Mouse (Mus musculus): ENCODE results near the gene Enpp6.
A peak's percentile ranks its signal among the peaks of the same experiment; 100 is the strongest.
"Not testable (repeated sequence)": the region's sequence is repeated elsewhere in the genome, so short reads cannot be mapped to it uniquely, and the experiment has no call there.

Gene Enpp6

DNA sequence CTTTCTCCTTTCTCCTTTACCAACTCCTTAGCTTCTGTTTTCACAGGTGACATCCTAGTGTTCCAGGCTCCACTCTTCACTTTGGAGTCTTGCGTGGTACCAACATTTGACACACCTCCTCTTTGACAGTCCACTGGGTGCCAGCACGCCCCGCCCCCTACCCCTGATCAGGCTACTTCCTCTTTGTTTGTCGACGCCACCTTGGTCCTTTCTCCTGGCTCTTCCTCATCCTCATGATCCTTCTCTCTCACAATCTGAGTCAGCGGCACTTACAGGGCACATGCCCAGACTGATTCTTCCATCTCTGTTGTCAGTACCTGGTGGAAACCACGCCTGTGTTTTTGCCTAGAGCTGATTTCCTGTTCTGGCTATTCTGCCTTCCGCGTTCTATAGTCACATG is 5.9 kb downstream of the Enpp6 start:
- no peak for DNase-seq (ENCODE audit: extremely low read depth, low read depth, low spot score)

DNA sequence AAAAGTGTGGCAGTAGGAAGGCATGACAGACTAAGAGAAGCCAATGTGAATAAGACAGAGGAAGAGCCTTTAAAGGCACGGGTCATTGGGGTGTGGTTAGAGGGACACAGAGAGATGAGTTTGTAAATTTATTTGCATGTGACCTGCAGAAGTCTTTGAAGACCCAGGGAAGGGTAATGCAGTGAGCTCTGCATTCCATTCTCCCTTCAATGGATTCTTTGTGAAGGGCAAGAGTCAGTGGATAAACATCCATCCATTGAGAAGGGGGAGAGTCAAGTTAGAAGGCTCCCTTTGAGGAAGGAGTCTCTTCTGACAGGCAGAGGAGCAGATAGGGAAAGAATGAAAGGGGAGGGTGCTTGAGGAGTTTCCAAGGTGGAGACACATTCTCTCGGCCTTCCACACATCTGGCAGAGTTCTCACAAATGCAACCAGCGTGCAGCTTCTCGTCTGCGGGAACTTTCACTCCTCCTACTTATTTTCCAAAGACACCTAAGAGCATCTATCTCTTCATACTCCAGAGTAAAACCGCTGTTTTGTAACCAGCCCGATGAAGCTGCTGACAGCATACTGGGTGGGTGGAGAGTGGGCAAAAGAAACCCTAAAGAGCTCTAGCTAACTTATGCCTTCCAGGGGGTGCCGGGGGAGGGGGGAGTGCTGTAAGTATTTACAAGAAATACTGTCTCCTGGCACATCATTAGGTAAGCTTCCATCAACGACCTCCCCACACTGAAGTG is 9.4 kb downstream of the Enpp6 start:
- DNase-seq (ENCODE audit: extremely low read depth, low read depth, low spot score) = no peak

DNA sequence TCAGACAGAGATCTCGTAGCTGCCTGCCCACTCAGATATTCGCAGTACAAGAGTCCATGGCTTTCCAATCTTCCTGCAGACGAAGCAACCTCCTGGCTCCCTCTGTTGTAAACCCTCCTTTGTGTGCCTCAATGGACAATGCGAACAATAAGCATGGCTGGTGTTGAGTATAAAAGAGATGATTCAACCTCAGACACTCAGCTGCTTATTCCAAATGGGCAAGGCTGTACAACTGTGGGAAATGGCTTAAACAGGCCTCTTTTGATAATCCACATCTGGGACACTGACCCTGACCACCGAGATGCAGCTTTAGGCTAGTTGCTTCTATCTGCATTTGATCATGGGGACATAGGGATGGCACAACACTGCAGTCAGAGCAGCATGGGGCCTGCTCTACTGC is 19.0 kb downstream of the Enpp6 start:
- no peak for DNase-seq (ENCODE audit: extremely low read depth, low read depth, low spot score)

DNA sequence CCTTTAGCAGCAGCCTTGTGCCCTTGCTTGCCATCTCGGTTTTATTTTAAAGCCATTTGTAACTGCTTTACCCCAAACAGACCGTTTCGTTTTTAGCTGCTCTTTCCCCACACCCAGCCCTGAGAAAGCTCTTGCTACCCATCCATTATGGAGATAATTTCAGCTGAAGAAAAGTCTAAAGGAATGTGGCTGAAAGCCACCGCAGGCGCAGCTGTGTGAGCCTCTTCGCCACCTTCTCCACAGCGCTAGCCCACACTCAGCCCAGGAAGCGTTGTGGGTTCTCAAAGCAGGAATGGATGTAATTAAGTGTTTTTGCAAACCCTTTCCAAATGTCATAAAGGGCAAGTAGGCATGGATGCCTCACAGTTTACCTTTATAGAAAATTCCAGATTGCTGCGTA is 20.1 kb downstream of the Enpp6 start:
- DNase-seq (ENCODE audit: extremely low read depth, low read depth, low spot score) = no peak

DNA sequence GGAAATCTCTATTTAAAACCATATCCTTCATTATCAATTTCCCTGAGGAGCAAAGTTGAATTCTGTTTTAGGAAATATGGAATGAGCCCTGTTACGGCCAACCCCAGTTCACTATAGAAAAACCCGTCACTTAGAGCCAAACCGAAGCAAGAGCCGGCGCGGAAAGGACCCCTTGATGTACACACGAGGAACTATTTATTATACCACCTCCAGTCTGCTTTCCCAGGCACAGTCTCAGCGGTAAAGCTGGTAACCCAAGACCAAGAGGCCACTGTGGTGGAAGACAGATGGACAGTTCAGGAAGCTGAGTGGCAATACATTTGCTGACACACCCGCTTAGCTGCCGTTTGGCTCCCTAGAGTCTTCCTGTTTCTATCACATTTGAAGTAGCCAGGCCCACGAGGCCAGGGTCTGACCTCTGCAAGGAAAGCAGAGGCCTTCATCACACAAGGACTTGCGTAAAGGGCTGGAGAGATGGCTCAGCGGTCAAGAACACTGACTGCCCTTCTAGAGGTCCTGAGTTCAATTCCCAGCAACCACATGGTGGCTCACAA is 21.6 kb downstream of the Enpp6 start:
- DNase-seq (ENCODE audit: extremely low read depth, low read depth, low spot score) = no peak

DNA sequence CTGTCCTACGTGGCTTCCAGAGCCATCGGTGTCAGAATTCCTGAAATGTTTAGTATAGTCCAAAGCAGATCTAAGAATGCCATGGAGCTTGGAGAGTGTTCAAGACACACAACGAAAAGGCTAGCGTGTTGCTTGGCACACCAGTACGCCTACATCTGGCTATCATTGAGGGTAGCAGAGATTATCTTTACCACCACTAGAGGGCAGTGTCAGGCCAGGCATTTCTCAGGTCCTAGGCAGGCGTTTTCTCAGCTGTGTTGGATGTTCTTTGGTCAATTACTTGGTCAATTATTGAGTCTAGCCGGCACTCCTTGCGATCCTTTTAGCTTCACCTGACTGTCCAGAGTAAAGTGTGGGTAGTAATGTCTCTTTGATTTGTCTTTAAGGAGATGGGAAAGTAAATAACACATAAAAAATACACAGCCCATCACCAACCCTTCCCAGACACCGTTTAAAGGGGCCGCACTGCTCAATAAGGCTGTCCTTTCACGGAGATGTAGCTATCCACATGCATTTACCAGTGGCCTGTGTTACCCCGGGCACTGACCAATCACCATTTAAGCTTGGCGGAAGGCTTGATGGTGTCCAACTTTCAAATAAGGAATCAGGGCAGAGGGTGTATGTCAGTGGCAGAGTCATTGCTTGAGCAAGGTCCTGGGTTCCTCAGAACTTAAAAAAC is 29.7 kb downstream of the Enpp6 start:
- peak; percentile 3 for DNase-seq (ENCODE audit: extremely low read depth, low read depth, low spot score)

DNA sequence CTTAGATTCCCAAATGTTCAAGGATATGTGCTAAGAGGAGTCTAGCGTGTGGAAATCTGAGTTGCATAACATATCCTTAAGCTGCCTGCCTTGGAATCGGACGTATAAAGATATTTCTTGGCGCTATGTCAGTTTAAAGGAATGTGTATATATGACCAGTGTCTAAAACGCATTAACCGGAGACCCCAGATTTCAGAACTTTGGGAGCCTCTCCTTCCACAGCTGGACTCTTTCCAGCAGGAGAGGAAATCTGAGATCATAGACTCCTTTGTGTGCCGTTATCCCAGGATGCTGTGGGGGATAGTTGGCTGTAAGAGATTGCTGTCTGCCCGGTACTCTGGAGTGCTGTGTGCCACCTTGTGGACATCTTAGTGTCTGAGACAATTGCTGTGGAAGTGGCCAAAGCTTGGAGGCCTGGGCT is 34.5 kb downstream of the Enpp6 start:
- DNase-seq (ENCODE audit: extremely low read depth, low read depth, low spot score) = peak; percentile 47

DNA sequence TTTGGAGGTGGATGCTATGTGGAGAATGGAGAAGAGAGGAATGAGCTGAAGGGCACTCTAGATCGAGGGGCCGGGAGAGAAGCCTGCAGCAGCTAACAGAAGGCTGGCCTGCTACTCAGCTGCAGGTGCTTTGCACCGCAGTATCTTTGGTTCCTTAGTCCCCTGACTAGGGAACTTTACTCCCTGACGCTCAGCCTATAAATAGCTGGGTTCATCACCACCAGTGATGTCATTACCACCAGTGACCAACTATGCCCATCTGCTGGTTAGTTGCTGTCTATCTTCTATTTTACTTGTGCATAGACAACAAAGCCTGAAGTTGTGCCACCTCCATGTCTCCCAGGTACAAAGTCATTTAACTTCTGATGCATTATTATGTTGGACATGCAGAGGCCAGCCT is 37.9 kb downstream of the Enpp6 start:
- DNase-seq (ENCODE audit: extremely low read depth, low read depth, low spot score) = no peak

DNA sequence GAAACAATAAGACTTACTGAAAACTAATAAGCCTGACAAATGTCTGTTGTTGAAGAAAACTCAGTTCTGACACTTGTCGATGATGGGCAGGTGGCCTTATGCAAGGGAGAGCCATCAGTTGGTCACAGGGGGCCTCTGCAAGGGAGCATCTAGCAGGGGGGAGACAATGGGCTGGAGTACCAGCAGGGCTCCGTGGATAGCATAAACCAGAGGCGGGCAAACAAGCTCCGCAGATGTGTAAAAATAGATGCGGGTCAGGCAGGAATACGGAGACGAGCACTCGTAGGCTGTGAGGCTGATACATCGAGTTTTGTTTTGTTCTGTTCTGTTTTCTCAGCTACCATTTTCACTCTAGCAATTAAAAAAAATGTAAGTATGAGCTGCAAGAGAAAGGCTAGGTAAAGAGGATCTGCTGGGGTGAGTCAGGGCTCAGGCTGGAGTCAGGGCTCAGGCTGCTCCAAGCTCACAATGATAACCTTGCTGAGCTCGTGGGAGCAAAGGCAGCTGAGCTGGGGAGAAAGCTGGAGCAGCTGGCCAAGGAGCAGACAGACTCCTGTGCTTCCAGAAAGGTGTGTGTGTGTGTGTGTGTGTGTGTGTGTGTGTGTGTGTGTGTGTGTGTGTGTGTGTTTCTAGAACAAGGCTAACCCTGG is 40.3 kb downstream of the Enpp6 start:
- DNase-seq (ENCODE audit: extremely low read depth, low read depth, low spot score) = no peak

DNA sequence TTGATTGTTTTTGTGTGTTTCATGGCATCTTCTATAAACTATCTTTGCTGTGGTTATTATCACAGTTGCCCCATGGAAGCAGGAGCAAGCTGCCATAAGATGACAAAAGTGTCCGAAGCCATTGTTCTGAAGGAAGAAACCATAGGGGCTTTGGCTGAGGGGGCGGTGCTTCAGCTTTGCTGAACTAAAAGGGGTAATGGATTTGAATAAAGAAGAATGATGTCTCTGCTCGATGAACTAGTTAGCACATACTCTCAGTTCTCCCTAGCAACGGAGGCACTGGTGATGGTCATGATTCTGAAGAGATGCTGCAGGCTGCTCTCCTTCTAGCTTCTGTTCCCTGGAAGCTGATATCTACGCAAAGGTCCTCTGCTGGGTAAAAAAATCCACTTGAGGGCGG is 41.8 kb downstream of the Enpp6 start:
- no peak for DNase-seq (ENCODE audit: extremely low read depth, low read depth, low spot score)

DNA sequence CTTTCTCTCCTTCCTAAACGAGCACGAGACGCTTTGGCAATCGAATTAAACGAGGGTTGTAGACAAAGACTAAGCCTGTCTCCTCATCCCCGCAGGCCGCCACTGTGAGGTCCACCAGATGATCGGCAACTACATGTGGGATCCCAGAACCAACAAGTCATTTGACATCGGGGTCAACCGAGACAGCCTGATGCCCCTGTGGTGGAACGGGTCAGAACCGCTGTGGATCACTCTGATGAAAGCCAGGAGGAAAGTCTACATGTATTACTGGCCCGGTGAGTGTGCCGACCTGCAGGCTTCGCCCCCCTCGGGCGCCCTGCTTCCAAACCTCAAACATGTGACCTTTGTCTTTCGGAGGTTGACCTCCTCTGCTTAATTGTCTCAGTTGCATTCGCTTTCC is 43.6 kb downstream of the Enpp6 start:
- DNase-seq (ENCODE audit: extremely low read depth, low read depth, low spot score) = no peak

DNA sequence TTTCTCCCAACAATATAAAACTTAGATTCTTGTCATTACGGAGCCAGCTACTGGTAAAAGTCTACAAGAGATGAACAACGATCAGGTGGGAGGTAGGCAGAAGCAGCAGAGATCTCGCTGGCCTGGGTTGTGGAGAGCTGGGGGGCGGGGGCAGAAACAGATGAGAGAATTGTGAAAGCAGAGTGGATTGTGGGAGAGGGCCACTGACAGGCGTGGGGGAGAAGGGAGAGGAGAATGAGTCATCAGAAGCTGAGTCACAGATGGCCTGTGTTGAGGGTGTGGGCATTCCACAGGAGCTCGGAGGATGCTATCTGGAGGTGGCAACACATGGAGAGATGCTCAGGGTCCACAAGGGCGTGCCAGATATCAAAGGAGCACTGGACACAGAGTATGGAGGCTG is 45.4 kb downstream of the Enpp6 start:
- DNase-seq (ENCODE audit: extremely low read depth, low read depth, low spot score) = no peak

DNA sequence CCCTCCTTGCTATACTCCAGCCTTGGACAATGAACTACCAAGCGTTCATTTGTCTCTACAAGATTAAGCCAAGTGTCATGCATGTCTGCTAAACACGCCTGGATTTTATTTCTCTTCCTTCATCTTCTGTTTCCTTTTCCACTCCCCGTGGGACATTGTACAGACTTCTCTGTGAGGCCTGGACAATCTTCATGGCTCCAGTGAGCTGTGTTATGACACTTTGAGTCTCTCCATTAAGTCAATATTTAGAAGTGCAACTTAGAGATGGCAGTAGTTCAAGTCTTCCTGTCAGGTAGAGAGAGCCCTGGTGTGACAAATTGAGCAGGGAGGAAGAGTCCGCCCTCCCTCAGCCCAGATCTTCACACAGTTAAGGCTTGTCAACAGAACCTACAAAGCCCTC is 47.3 kb downstream of the Enpp6 start:
- no peak for DNase-seq (ENCODE audit: extremely low read depth, low read depth, low spot score)

DNA sequence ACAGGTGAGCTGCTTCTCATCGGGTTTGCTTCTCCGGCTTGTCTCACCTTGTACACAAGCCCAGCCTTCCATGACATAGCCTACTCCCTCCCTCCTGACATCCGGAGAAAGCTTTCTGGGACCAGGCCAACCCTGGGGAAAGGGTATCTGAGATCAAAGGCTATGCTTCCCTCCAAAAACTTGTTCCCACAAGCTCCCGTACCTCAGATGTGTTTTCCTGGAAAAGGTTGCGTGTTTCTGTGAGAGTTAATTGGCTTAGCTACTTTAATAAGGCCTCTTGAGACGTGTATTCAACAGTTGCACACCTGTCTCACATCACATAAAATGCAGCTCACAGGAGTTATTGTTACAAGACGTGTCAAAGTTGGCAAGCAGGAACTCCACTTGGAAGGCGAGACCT is 49.8 kb downstream of the Enpp6 start:
- no peak for DNase-seq (ENCODE audit: extremely low read depth, low read depth, low spot score)

DNA sequence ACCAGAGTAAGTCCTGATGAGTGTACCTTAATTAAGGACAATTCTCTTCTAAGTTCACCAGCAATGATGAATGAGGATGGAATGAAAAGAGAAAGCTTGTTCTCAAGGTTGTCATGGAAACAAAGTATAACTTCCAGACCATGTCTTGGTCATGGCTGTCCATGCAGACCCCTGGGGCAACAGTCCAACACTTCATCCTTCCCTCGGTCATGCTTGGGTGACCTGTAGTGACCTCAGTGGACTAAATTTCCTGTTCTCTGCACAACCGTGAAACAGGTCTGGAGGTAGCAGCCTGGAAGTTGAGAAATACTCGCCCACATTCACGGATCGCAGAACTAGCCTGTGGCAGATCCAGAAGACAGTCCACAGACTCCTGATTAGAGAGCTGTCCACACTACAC is 50.7 kb downstream of the Enpp6 start:
- DNase-seq (ENCODE audit: extremely low read depth, low read depth, low spot score) = no peak

DNA sequence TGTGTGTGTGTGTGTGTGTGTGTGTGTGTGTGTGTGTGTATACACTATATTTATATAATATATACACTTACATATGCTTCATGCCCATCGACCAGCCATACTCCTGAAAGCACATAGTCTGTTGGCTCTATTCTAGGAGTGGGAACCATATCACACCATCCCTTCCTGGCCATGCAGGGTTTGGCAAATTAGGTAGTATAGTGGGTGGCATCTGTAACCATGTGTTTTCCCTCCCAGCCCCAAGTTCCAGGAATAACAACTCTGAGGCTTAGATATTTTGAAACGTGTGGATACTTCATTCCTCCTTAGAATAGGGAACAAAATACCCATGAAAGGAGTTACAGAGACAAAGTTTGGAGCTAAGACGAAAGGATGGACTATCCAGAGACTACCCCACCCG is 53.5 kb downstream of the Enpp6 start:
- not testable (repeated sequence) for DNase-seq (ENCODE audit: extremely low read depth, low read depth, low spot score)

DNA sequence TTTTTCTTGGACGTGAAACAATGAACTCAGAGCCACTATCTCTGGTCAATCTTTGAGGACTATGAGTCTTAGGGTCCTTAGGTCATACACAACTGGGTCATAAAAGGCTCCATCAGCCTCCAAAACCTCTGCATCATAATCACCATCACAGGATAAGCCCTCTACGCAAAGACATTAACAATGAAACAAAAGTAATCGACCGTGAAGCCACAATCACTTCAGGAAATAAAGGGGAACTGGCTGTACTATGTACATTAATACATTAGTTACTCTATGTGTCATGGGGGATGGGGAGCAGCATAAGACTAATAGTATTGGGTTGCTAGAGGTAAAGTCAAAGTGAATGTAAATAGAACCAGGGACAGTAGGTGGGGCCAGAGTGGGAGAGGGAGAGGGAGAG is 59.7 kb downstream of the Enpp6 start:
- DNase-seq (ENCODE audit: extremely low read depth, low read depth, low spot score) = no peak

DNA sequence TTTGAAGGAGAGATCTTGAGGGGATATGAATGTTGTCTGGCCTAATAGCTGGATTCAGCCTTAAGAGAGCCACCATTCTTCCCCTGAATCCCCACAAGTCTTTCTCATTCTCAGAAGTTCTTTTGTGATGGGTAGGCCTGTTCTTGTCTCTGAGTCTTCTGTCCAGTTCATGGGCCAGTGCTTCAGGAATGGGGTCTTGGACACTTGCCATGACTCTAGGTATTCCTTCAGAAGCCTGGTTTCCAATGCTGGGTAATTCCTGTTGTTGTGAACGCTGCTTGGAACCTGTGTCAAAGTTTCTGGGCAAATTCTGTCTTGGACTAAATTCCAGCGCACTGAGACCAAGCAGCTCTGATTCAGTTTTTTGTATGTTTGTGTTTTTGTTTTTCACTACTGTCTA is 60.5 kb downstream of the Enpp6 start:
- no peak for DNase-seq (ENCODE audit: extremely low read depth, low read depth, low spot score)

DNA sequence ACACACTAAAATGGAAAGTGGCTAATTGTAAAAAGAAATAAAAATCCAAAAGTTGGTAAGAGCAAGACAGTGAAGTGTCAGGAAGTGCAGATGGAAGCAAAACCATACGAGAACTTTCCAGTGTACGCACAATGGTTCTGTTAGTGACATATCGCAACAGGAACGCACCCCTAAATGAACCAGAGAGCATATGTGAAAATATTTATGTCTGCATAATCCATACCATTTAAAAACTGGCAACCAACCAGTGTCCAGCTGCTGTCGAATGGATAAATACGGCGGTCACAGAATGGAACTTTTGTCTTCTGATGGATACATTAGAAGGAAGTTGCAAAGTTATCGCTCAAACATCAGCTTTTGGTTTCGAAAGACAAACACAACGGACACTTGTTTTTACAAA is 61.9 kb downstream of the Enpp6 start:
- DNase-seq (ENCODE audit: extremely low read depth, low read depth, low spot score) = no peak

DNA sequence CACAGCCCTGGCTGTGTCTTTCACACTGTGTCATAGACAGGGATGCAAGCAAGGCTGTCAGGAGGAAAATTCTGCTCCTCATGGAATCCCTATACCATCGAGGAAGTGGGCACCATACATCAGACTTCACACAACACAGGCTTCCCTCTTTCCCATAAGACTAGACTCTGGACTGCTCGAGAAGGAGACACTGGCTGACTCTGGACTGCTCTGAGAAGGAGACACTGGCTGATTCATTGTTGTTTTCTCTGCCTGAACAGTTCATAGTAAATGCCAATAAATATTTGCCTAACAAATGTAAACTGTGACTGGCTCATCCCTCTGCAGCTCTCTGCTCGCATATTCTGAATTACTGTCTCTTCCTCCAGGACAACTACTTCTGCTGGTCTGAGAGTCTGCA is 66.0 kb downstream of the Enpp6 start:
- no peak for DNase-seq (ENCODE audit: extremely low read depth, low read depth, low spot score)

DNA sequence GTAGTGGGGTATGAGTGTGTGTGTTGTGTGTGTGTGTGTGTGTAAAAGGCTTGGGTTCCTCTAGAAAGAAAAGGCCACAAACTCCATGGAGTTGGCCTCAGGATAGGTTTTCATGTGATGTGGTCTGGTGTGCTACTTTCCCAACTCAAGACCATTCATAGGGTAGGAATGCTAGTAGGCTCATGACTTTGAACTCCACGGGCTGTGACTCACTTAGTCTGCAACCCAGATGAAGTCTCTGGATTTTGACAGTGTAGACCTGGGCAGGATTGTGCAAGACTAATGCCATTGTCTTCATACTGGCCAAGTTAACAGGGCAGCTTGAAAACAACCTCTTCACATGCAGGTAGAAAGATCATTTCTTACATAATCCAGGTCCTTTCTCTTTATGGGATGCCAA is 69.4 kb downstream of the Enpp6 start:
- DNase-seq (ENCODE audit: extremely low read depth, low read depth, low spot score) = no peak

DNA sequence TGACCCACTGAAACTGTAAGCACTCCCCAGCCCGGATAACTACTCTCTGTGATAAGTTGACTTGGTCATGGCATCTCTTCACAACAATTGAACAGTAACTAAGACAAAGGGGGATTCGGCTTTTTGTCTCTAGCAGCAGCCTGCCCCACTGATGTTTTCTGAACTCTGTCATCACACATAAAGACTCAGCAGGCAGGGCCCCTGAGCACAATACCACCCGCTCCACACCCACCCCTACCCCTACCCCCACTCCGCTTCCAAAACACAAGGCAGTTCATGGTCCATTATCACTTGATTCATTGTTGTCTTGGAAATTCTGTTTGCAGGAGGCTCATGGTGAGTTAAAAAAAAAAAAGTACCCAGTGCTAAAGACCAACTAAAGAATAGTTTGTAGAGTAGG is 71.8 kb downstream of the Enpp6 start:
- no peak for DNase-seq (ENCODE audit: extremely low read depth, low read depth, low spot score)
